Mouse (Mus musculus) neural tube, embryonic 10.5 days (tissue): ENCODE measurements around the gene Csad.

Source experiments
- DNase-seq: peaks from one replicate; pipeline ENCODE4 v3.0.0-alpha.2; 2017; ENCODE audit warnings: low spot score; ENCODE audit errors: extremely low spot score

Csad gene

DNA sequence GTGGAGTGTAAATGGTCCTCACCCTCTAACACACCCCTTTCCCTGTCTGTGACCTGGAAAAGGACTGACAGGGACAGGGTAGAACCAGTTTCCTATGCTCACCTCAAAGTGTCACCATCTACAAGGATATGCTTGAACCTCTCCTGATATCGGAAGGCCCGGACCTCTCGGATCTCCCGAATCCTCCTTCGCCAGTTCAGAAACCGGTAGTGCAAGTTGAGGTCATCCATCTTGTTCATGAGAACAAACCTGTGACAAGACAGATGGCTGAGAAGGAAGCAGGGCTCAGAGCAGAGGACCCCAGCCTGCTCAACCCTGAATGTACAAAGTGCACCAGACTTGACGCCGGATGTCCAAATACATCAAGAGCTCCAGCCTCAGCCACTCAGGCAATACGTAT lies 71.2 kb downstream of the Csad start:
- DNase-seq, result no peak
